Mouse (Mus musculus) neural tube, embryonic 12.5 days (tissue): ENCODE results near the gene Kat2a. TPM values are rescaled to one million over a fixed set of nuclear protein-coding genes. Genes with fewer than 3 reads are reported as not detected.
"Not testable (repeated sequence)": the region's sequence is repeated elsewhere in the genome, so short reads cannot be mapped to it uniquely, and the experiment has no call there.

Experiments used
- ATAC-seq: fragments of 200-750 bp; cut with Nextera tagmentation; 2 replicates; pipeline ENCODE4 v1.8.0; 2017; ENCODE audit warnings: low read depth, mild to moderate bottlenecking, moderate TSS enrichment, moderate library complexity; ENCODE audit not compliant: low FRiP score
- H3K27ac ChIP-seq: fragments of 300-500 bp; sonication (generic); 2 replicates; pipeline ENCODE4 v1.5.1; 2016
- H3K27me3 ChIP-seq: fragments of 300-500 bp; sonication (generic); replicated peaks from 2 replicates; pipeline ENCODE4 v1.6.1; 2016; ENCODE audit warnings: mild to moderate bottlenecking
- H3K36me3 ChIP-seq: fragments of 300-500 bp; sonication (generic); 2 replicates; pipeline ENCODE4 v1.6.1; 2016; ENCODE audit warnings: mild to moderate bottlenecking
- H3K4me1 ChIP-seq: fragments of 300-500 bp; sonication (generic); 2 replicates; pipeline ENCODE4 v1.6.1; 2016
- H3K4me2 ChIP-seq: fragments of 300-500 bp; sonication (generic); replicated peaks from 2 replicates; pipeline ENCODE4 v1.6.1; 2016; ENCODE audit warnings: mild to moderate bottlenecking
- H3K4me3 ChIP-seq: fragments of 300-500 bp; sonication (generic); 2 replicates; pipeline ENCODE4 v1.5.1; 2016
- H3K9ac ChIP-seq: fragments of 300-500 bp; sonication (generic); 2 replicates; pipeline ENCODE4 v1.6.1; 2016; ENCODE audit warnings: mild to moderate bottlenecking
- H3K9me3 ChIP-seq: fragments of 300-500 bp; sonication (generic); 2 replicates; pipeline ENCODE4 v1.6.1; 2016; ENCODE audit warnings: mild to moderate bottlenecking
- WGBS: fragments of 180-500 bp; shearing (Covaris S2); methylation state at CpG from one replicate; pipeline ENCODE4 v1.1.7; 2016; 5-methylcytosine and 5-hydroxymethylcytosine counted together
- polyA plus RNA-seq: library from polyadenylated mRNA; unstranded; fragments of >200 nt; fragmentation: Nextera tagmentation; extraction: Ambion mirVana; gene quantifications from 2 replicates; pipeline ENCODE4 v1.2.1, GENCODE M21; 2016

Kat2a gene
- polyA plus RNA-seq, 1 experiment from 2014 or later = 64.7 TPM

- Histone ChIP-seq H3K9me3 (no peaks in the 10 kb centered on the region), H3K4me1 (no peaks in the 10 kb centered on the region), H3K4me3 (no peak overlapping the region), H3K36me3 (no peaks in the 10 kb centered on the region), H3K27me3 (no peaks in the 10 kb centered on the region), H3K9ac (no peak overlapping the region), H3K4me2 (no peak overlapping the region), H3K27ac (no peak overlapping the region)
- no peak for ATAC-seq
- 81% methylated on average over 3 of the region's 3 CpGs for WGBS
These were observed 26.9 kb downstream of the Kat2a start for GRCm38 (mm10) chr11:100685371-100685770.

GRCm38 (mm10) chr11:100684084-100684483 is 28.2 kb downstream of the Kat2a start:
- H3K4me3 ChIP-seq = no peak overlapping the region
- H3K27me3 ChIP-seq = no peaks in the 10 kb centered on the region
- no peaks in the 10 kb centered on the region for H3K9me3 ChIP-seq
- no peaks in the 10 kb centered on the region for H3K4me1 ChIP-seq
- H3K27ac ChIP-seq = no peak overlapping the region
- WGBS = 74% methylated on average over 2 of the region's 2 CpGs
- H3K4me2 ChIP-seq = no peak overlapping the region
- no peak for ATAC-seq
- H3K9ac ChIP-seq = no peak overlapping the region
- no peaks in the 10 kb centered on the region for H3K36me3 ChIP-seq

GRCm38 (mm10) chr11:100682526-100682925 is 29.7 kb downstream of the Kat2a start:
- Histone ChIP-seq H3K9ac (no peak overlapping the region), H3K9me3 (no peaks in the 10 kb centered on the region), H3K4me2 (no peak overlapping the region), H3K4me3 (no peak overlapping the region), H3K27me3 (no peaks in the 10 kb centered on the region), H3K27ac (no peak overlapping the region), H3K4me1 (no peaks in the 10 kb centered on the region), H3K36me3 (no peaks in the 10 kb centered on the region)
- WGBS = 71% methylated on average over 5 of the region's 5 CpGs
- no peak for ATAC-seq

GRCm38 (mm10) chr11:100681826-100682225 is 30.4 kb downstream of the Kat2a start:
- 83% methylated on average over 5 of the region's 5 CpGs for WGBS
- ATAC-seq = no peak
- H3K27me3 ChIP-seq = no peaks in the 10 kb centered on the region
- H3K4me2 ChIP-seq = no peak overlapping the region
- H3K9me3 ChIP-seq = no peaks in the 10 kb centered on the region
- no peak overlapping the region for H3K27ac ChIP-seq
- H3K4me3 ChIP-seq = no peak overlapping the region
- no peaks in the 10 kb centered on the region for H3K36me3 ChIP-seq
- no peaks in the 10 kb centered on the region for H3K4me1 ChIP-seq
- no peak overlapping the region for H3K9ac ChIP-seq

GRCm38 (mm10) chr11:100677810-100678209 is 34.5 kb downstream of the Kat2a start:
- no peak overlapping the region for H3K27ac ChIP-seq
- WGBS = 62% methylated on average over 7 of the region's 7 CpGs

DNA sequence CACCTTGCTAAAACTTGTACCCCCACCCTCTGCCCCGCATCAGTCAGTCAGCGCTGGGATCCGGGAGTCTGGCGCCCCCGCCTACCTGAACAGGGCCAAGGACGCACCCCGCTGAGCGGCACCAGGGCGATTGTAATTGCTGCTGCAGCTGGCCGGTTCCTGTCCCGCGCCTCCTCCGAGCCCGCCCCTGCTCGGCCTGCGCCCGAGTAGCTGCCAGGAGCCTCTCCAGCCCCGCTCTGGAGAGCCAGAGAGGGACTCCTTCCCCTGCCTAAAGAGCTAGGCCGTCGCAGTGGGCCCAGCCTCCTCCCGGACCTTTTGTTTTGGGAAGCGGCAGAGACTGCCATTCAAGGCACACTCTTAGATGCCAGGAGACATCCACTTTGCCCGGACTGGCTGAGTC is 39.1 kb downstream of the Kat2a start:
- no peak overlapping the region for H3K27ac ChIP-seq
- ATAC-seq = no peak
- no peaks in the 10 kb centered on the region for H3K36me3 ChIP-seq
- WGBS = 1% methylated on average over 23 of the region's 23 CpGs
- H3K27me3 ChIP-seq = peaks cover 20% of the 10 kb centered on the region
- H3K4me2 ChIP-seq = peak overlapping the region; percentile 50
- H3K9ac ChIP-seq = peak overlapping the region; percentile 42; the same call in 1 of the 2 replicates
- peaks cover 9% of the 10 kb centered on the region; the same call in 1 of the 2 replicates for H3K4me1 ChIP-seq
- H3K9me3 ChIP-seq = no peaks in the 10 kb centered on the region
- H3K4me3 ChIP-seq = no peak overlapping the region

More at GRCm38 (mm10) chr11:100677810-100678209, 34.5 kb downstream of the Kat2a start:
- Histone ChIP-seq H3K9ac (no peak overlapping the region), H3K4me1 (peaks cover 9% of the 10 kb centered on the region; the same call in 1 of the 2 replicates), H3K9me3 (no peaks in the 10 kb centered on the region), H3K4me3 (no peak overlapping the region), H3K36me3 (no peaks in the 10 kb centered on the region), H3K27me3 (peaks cover 12% of the 10 kb centered on the region), H3K4me2 (no peak overlapping the region)
- no peak for ATAC-seq

DNA sequence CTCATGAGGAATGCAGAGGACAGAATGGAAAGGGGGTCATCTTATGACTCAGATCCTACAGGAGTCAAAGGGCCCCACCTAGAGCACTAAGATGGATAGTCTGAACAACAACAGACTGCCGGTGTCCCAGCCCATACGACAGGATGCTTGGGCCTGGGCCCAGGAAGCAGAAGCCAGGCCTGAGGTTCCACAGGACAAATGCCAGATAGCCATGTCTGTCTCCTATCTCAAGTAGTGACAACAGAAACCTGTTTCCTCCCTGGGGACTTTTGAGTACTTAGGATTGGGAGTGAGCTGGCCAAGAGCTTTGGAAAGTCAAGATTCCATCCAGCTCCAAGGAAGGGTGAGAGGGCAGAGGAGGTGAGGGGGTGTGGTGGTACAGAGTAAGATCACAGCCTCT is 40.3 kb downstream of the Kat2a start:
- no peak overlapping the region for H3K27ac ChIP-seq
- H3K9ac ChIP-seq = no peak overlapping the region
- H3K4me3 ChIP-seq = no peak overlapping the region
- H3K27me3 ChIP-seq = peaks cover 20% of the 10 kb centered on the region
- no peak overlapping the region for H3K4me2 ChIP-seq
- no peaks in the 10 kb centered on the region for H3K36me3 ChIP-seq
- ATAC-seq = no peak
- no peaks in the 10 kb centered on the region for H3K9me3 ChIP-seq
- WGBS = 76% methylated on average over 2 of the region's 2 CpGs
- peaks cover 9% of the 10 kb centered on the region; the same call in 1 of the 2 replicates for H3K4me1 ChIP-seq

GRCm38 (mm10) chr11:100671049-100671448 is 41.2 kb downstream of the Kat2a start:
- no peak for ATAC-seq
- H3K27me3 ChIP-seq = peaks cover 20% of the 10 kb centered on the region
- no peaks in the 10 kb centered on the region for H3K9me3 ChIP-seq
- no peak overlapping the region for H3K27ac ChIP-seq
- 79% methylated on average over 1 of the region's 1 CpGs for WGBS
- peaks cover 9% of the 10 kb centered on the region; the same call in 1 of the 2 replicates for H3K4me1 ChIP-seq
- no peak overlapping the region for H3K4me3 ChIP-seq
- H3K36me3 ChIP-seq = no peaks in the 10 kb centered on the region
- H3K9ac ChIP-seq = no peak overlapping the region
- H3K4me2 ChIP-seq = no peak overlapping the region

DNA sequence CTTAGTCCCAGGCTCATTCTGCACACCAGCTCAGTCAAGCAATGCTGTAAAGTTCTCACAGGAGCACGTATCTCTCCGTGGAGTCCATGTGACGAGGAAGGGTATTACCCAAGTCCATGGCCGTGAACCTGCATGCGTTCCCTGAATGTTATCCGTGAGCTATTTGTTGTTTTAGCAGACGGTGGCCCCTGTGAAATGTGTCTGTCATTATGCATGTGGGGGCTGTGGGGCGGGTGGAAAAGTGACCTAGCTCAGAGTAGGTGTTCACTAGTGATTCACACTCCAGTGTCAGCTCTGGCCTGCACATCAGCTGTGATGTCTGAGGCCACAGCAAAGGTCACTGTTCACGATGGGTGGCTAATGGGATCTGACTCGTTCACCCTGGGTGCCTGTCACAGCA is 52.5 kb downstream of the Kat2a start:
- WGBS = 78% methylated on average over 10 of the region's 10 CpGs

DNA sequence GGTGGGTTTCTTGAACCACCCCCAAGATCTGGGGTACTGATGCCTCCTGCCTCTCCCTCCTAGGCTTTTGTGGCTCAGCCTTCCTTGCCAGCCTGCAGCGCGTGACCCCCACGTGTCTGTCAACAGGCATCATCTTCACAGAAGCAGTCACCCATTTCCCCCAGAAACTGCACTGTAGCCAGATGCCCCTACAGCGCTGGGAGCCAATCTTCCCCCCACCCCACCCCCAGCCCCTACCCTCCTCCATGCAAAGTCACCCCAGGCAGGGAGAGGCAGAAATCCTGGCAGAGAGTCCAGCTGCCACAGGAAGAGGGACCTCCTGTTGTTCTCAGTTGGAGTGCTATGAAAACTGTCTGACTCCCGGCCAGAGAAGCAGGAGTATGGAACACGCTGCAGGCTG is 55.8 kb downstream of the Kat2a start:
- H3K27me3 ChIP-seq = 0 out of 2 replicates have a peak, but pooled peaks cover 3% of the 10 kb centered on the region
- H3K4me1 ChIP-seq = no peaks in the 10 kb centered on the region
- peak overlapping the region; percentile 20; the same call in 1 of the 2 replicates for H3K4me2 ChIP-seq
- ATAC-seq = no peak
- WGBS = 18% methylated on average over 6 of the region's 6 CpGs
- H3K27ac ChIP-seq = no peak overlapping the region
- H3K9me3 ChIP-seq = no peaks in the 10 kb centered on the region
- H3K9ac ChIP-seq = no peak overlapping the region
- no peaks in the 10 kb centered on the region for H3K36me3 ChIP-seq
- H3K4me3 ChIP-seq = no peak overlapping the region

More for the DNA sequence above, 52.5 kb downstream of the Kat2a start:
- H3K9ac ChIP-seq = no peak overlapping the region
- no peaks in the 10 kb centered on the region for H3K9me3 ChIP-seq
- no peak overlapping the region for H3K4me3 ChIP-seq
- ATAC-seq = no peak
- H3K27me3 ChIP-seq = no peaks in the 10 kb centered on the region
- no peaks in the 10 kb centered on the region for H3K4me1 ChIP-seq
- no peak overlapping the region for H3K4me2 ChIP-seq
- no peak overlapping the region for H3K27ac ChIP-seq
- H3K36me3 ChIP-seq = no peaks in the 10 kb centered on the region

DNA sequence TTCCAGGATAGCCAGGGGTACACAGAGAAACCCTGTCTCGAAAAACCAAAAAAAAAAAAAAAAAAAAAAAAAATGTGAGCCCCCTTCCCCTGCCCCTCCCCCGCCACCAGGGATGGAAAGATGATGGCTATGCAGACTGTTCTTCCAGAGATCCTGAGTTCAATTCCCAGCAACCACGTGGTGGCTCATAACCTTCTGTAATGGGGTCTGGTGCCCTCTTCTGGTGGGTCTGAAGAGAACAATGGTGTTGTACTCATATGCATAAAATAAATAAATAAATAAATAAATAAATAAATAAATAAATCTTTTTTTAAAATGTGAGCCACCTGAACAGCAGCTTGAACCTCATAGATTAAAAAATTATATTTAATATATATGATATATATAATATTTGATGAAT is 56.7 kb downstream of the Kat2a start:
- not testable (repeated sequence) for ATAC-seq, H3K4me1 ChIP-seq
- 63% methylated on average over 3 of the region's 3 CpGs for WGBS

More for the DNA sequence above, 56.7 kb downstream of the Kat2a start:
- not testable (repeated sequence) for H3K36me3 ChIP-seq, H3K9ac ChIP-seq, H3K4me2 ChIP-seq, H3K9me3 ChIP-seq, H3K27ac ChIP-seq, H3K4me3 ChIP-seq
- peaks cover 10% of the 10 kb centered on the region for H3K27me3 ChIP-seq
